Mouse (Mus musculus): ENCODE results near the gene Tmbim1. TPM values are rescaled to one million over a fixed set of nuclear protein-coding genes. Genes with fewer than 3 reads are reported as not detected.

The Tmbim1 gene
- polyA plus RNA-seq, 1 experiment from 2014 or later: 9.1 TPM

GRCm38 (mm10) chr1:74256782-74257181 is 48.6 kb downstream of the Tmbim1 start:
- H3K9ac ChIP-seq (ENCODE audit: low read depth, low read length): no peak overlapping the region
- no peak for ATAC-seq (ENCODE audit: low FRiP score)
- WGBS: 79% methylated on average over 4 of the region's 4 CpGs
- H3K9me3 ChIP-seq (ENCODE audit: control insufficient read depth, low read length): no peaks in the 10 kb centered on the region
- H3K4me1 ChIP-seq (replicated peaks; ENCODE audit: control insufficient read depth, insufficient read depth, low read length): no peaks in the 10 kb centered on the region
- no peak overlapping the region for H3K27ac ChIP-seq (ENCODE audit: low read depth, low read length)
- H3K4me3 ChIP-seq (ENCODE audit: low read depth, low read length): no peak overlapping the region
- no peak overlapping the region for H3K4me2 ChIP-seq (replicated peaks; ENCODE audit: low read depth, low read length)
- H3K36me3 ChIP-seq (ENCODE audit: control insufficient read depth, insufficient read depth, low read length): peaks cover 5% of the 10 kb centered on the region
- no peaks in the 10 kb centered on the region for H3K27me3 ChIP-seq (ENCODE audit: control insufficient read depth, insufficient read depth, low read length)
- no peak for DNase-seq (ENCODE audit: low spot score)

- Histone ChIP-seq H3K36me3 (ENCODE audit: control insufficient read depth, insufficient read depth, low read length) (peaks cover 10% of the 10 kb centered on the region), H3K27ac (ENCODE audit: low read depth, low read length) (no peak overlapping the region), H3K27me3 (ENCODE audit: control insufficient read depth, insufficient read depth, low read length) (no peaks in the 10 kb centered on the region), H3K9ac (ENCODE audit: low read depth, low read length) (no peak overlapping the region), H3K9me3 (ENCODE audit: control insufficient read depth, low read length) (no peaks in the 10 kb centered on the region), H3K4me2 (replicated peaks; ENCODE audit: low read depth, low read length) (no peak overlapping the region), H3K4me1 (replicated peaks; ENCODE audit: control insufficient read depth, insufficient read depth, low read length) (no peaks in the 10 kb centered on the region), H3K4me3 (ENCODE audit: low read depth, low read length) (no peak overlapping the region)
- DNase-seq (ENCODE audit: low spot score) (no peak), ATAC-seq (ENCODE audit: low FRiP score) (no peak)
- WGBS: 96% methylated on average over 8 of the region's 8 CpGs
Observed at GRCm38 (mm10) chr1:74255704-74256345, 49.6 kb downstream of the Tmbim1 start.

- H3K4me2 ChIP-seq (replicated peaks; ENCODE audit: low read depth, low read length): no peak overlapping the region
- H3K27me3 ChIP-seq (ENCODE audit: control insufficient read depth, insufficient read depth, low read length): no peaks in the 10 kb centered on the region
- H3K4me1 ChIP-seq (replicated peaks; ENCODE audit: control insufficient read depth, insufficient read depth, low read length): no peaks in the 10 kb centered on the region
- no peak for DNase-seq (ENCODE audit: low spot score)
- H3K4me3 ChIP-seq (ENCODE audit: low read depth, low read length): no peak overlapping the region
- 91% methylated on average over 4 of the region's 4 CpGs for WGBS
- ATAC-seq (ENCODE audit: low FRiP score): no peak
- H3K9me3 ChIP-seq (ENCODE audit: control insufficient read depth, low read length): no peaks in the 10 kb centered on the region
- no peak overlapping the region for H3K27ac ChIP-seq (ENCODE audit: low read depth, low read length)
- H3K36me3 ChIP-seq (ENCODE audit: control insufficient read depth, insufficient read depth, low read length): peaks cover 8% of the 10 kb centered on the region
- H3K9ac ChIP-seq (ENCODE audit: low read depth, low read length): no peak overlapping the region
Observed at GRCm38 (mm10) chr1:74250096-74250495, 55.3 kb downstream of the Tmbim1 start.

- Histone ChIP-seq H3K9ac (ENCODE audit: low read depth, low read length) (no peak overlapping the region), H3K9me3 (ENCODE audit: control insufficient read depth, low read length) (no peaks in the 10 kb centered on the region), H3K4me1 (replicated peaks; ENCODE audit: control insufficient read depth, insufficient read depth, low read length) (no peaks in the 10 kb centered on the region), H3K36me3 (ENCODE audit: control insufficient read depth, insufficient read depth, low read length) (peaks cover 8% of the 10 kb centered on the region), H3K4me2 (replicated peaks; ENCODE audit: low read depth, low read length) (no peak overlapping the region), H3K27me3 (ENCODE audit: control insufficient read depth, insufficient read depth, low read length) (no peaks in the 10 kb centered on the region), H3K4me3 (ENCODE audit: low read depth, low read length) (no peak overlapping the region), H3K27ac (ENCODE audit: low read depth, low read length) (no peak overlapping the region)
- no peak for ATAC-seq (ENCODE audit: low FRiP score)
- no peak for DNase-seq (ENCODE audit: low spot score)
- WGBS: 87% methylated on average over 5 of the region's 5 CpGs
Observed at GRCm38 (mm10) chr1:74249331-74249980, 56.0 kb downstream of the Tmbim1 start.

- Histone ChIP-seq H3K9ac (ENCODE audit: low read depth, low read length) (no peak overlapping the region), H3K36me3 (ENCODE audit: control insufficient read depth, insufficient read depth, low read length) (peaks cover 8% of the 10 kb centered on the region), H3K9me3 (ENCODE audit: control insufficient read depth, low read length) (no peaks in the 10 kb centered on the region), H3K4me2 (replicated peaks; ENCODE audit: low read depth, low read length) (no peak overlapping the region), H3K4me3 (ENCODE audit: low read depth, low read length) (no peak overlapping the region), H3K4me1 (replicated peaks; ENCODE audit: control insufficient read depth, insufficient read depth, low read length) (no peaks in the 10 kb centered on the region), H3K27me3 (ENCODE audit: control insufficient read depth, insufficient read depth, low read length) (no peaks in the 10 kb centered on the region), H3K27ac (ENCODE audit: low read depth, low read length) (no peak overlapping the region)
- DNase-seq (ENCODE audit: low spot score) (no peak), ATAC-seq (ENCODE audit: low FRiP score) (no peak)
- WGBS: 83% methylated on average over 1 of the region's 1 CpGs
Observed at GRCm38 (mm10) chr1:74248799-74249198, 56.6 kb downstream of the Tmbim1 start.

- H3K4me1 ChIP-seq (replicated peaks; ENCODE audit: control insufficient read depth, insufficient read depth, low read length): no peaks in the 10 kb centered on the region
- H3K36me3 ChIP-seq (ENCODE audit: control insufficient read depth, insufficient read depth, low read length): no peaks in the 10 kb centered on the region
- no peak overlapping the region for H3K4me2 ChIP-seq (replicated peaks; ENCODE audit: low read depth, low read length)
- no peaks in the 10 kb centered on the region for H3K9me3 ChIP-seq (ENCODE audit: control insufficient read depth, low read length)
- no peak for DNase-seq (ENCODE audit: low spot score)
- H3K27me3 ChIP-seq (ENCODE audit: control insufficient read depth, insufficient read depth, low read length): no peaks in the 10 kb centered on the region
- H3K27ac ChIP-seq (ENCODE audit: low read depth, low read length): no peak overlapping the region
- WGBS: 87% methylated on average over 2 of the region's 2 CpGs
- ATAC-seq (ENCODE audit: low FRiP score): no peak
- H3K4me3 ChIP-seq (ENCODE audit: low read depth, low read length): no peak overlapping the region
- H3K9ac ChIP-seq (ENCODE audit: low read depth, low read length): no peak overlapping the region
Observed at GRCm38 (mm10) chr1:74245525-74245924, 59.9 kb downstream of the Tmbim1 start.

- WGBS: 92% methylated on average over 4 of the region's 4 CpGs
- no peak overlapping the region for H3K4me3 ChIP-seq (ENCODE audit: low read depth, low read length)
- H3K36me3 ChIP-seq (ENCODE audit: control insufficient read depth, insufficient read depth, low read length): no peaks in the 10 kb centered on the region
- DNase-seq (ENCODE audit: low spot score): no peak
- no peaks in the 10 kb centered on the region for H3K9me3 ChIP-seq (ENCODE audit: control insufficient read depth, low read length)
- H3K27ac ChIP-seq (ENCODE audit: low read depth, low read length): no peak overlapping the region
- H3K4me2 ChIP-seq (replicated peaks; ENCODE audit: low read depth, low read length): no peak overlapping the region
- H3K9ac ChIP-seq (ENCODE audit: low read depth, low read length): no peak overlapping the region
- no peaks in the 10 kb centered on the region for H3K27me3 ChIP-seq (ENCODE audit: control insufficient read depth, insufficient read depth, low read length)
- no peaks in the 10 kb centered on the region; the same call in 1 of the 2 replicates for H3K4me1 ChIP-seq (replicated peaks; ENCODE audit: control insufficient read depth, insufficient read depth, low read length)
- ATAC-seq (ENCODE audit: low FRiP score): no peak
Observed at GRCm38 (mm10) chr1:74240832-74241231, 64.6 kb downstream of the Tmbim1 start.

- ATAC-seq (ENCODE audit: low FRiP score) (no peak), DNase-seq (ENCODE audit: low spot score) (no peak)
- H3K4me1 ChIP-seq (replicated peaks; ENCODE audit: control insufficient read depth, insufficient read depth, low read length): no peaks in the 10 kb centered on the region; the same call in 1 of the 2 replicates
- H3K4me2 ChIP-seq (replicated peaks; ENCODE audit: low read depth, low read length): no peak overlapping the region
- no peaks in the 10 kb centered on the region for H3K36me3 ChIP-seq (ENCODE audit: control insufficient read depth, insufficient read depth, low read length)
- no peaks in the 10 kb centered on the region for H3K9me3 ChIP-seq (ENCODE audit: control insufficient read depth, low read length)
- no peak overlapping the region for H3K27ac ChIP-seq (ENCODE audit: low read depth, low read length)
- no peak overlapping the region for H3K4me3 ChIP-seq (ENCODE audit: low read depth, low read length)
- H3K27me3 ChIP-seq (ENCODE audit: control insufficient read depth, insufficient read depth, low read length): no peaks in the 10 kb centered on the region
- no peak overlapping the region for H3K9ac ChIP-seq (ENCODE audit: low read depth, low read length)
- WGBS: 87% methylated on average over 6 of the region's 6 CpGs
Observed at GRCm38 (mm10) chr1:74240311-74240710, 65.1 kb downstream of the Tmbim1 start.

GRCm38 (mm10) chr1:74239618-74240017 is 65.8 kb downstream of the Tmbim1 start:
- ATAC-seq (ENCODE audit: low FRiP score) (no peak), DNase-seq (ENCODE audit: low spot score) (no peak)
- H3K36me3 ChIP-seq (ENCODE audit: control insufficient read depth, insufficient read depth, low read length): no peaks in the 10 kb centered on the region
- H3K27me3 ChIP-seq (ENCODE audit: control insufficient read depth, insufficient read depth, low read length): no peaks in the 10 kb centered on the region
- no peaks in the 10 kb centered on the region for H3K9me3 ChIP-seq (ENCODE audit: control insufficient read depth, low read length)
- no peak overlapping the region for H3K9ac ChIP-seq (ENCODE audit: low read depth, low read length)
- no peak overlapping the region for H3K27ac ChIP-seq (ENCODE audit: low read depth, low read length)
- WGBS: 79% methylated on average over 11 of the region's 11 CpGs
- no peaks in the 10 kb centered on the region; the same call in 1 of the 2 replicates for H3K4me1 ChIP-seq (replicated peaks; ENCODE audit: control insufficient read depth, insufficient read depth, low read length)
- no peak overlapping the region for H3K4me3 ChIP-seq (ENCODE audit: low read depth, low read length)
- no peak overlapping the region for H3K4me2 ChIP-seq (replicated peaks; ENCODE audit: low read depth, low read length)
